Mouse (Mus musculus): ENCODE data around the gene Pif1. TPM values are rescaled to one million over a fixed set of nuclear protein-coding genes. Genes with fewer than 3 reads are reported as not detected.
A peak's percentile ranks its signal among the peaks of the same experiment; 100 is the strongest.

The Pif1 gene
- polyA plus RNA-seq, 1 experiment from 2014 or later: 18.4 TPM

DNA sequence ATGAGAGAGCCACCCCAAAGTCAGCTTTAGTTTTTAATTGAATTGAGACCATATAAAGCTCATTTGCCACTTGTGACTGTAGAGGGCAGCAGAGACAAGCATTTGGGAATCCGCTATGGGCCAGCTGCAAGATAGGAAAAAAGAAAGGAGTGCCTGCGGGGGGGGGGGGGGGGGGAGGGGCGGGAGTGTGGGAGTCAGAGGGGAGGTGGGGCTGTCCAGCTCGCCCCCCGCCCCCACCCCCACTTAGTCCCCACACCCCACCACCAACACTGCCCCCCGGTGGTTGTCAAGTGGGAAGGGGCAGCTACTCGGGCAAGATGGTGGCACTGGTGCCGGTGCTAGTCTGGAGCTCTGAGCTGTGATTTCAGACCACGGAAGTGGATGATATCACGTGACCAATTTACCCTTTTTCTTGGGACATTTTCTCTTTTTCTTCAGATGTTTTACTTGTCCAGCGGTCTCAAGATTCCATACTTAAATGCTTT is 11.8 kb downstream of the Pif1 start:
- 37% methylated on average over 9 of the region's 11 CpGs for WGBS
- Histone ChIP-seq H3K27ac (ENCODE audit: low read depth) (no peak overlapping the region), H3K36me3 (ENCODE audit: insufficient read depth) (peaks cover 21% of the 10 kb centered on the region), H3K9ac (no peak overlapping the region), H3K4me3 (ENCODE audit: low read depth, low read length) (peak overlapping the region; percentile 18), H3K4me1 (ENCODE audit: insufficient read depth) (no peaks in the 10 kb centered on the region), H3K27me3 (ENCODE audit: insufficient read depth, low read length) (no peaks in the 10 kb centered on the region), H3K9me3 (ENCODE audit: low read depth, low read length) (no peaks in the 10 kb centered on the region), H3K4me2 (peak overlapping the region; percentile 40)
- DNase-seq (peak; percentile 89), ATAC-seq (ENCODE audit: insufficient read depth) (no peak)
- peak; percentile 59 for TF ChIP-seq CTCF (IDR thresholded peaks at IDR 0.05; ENCODE audit: low read depth)

DNA sequence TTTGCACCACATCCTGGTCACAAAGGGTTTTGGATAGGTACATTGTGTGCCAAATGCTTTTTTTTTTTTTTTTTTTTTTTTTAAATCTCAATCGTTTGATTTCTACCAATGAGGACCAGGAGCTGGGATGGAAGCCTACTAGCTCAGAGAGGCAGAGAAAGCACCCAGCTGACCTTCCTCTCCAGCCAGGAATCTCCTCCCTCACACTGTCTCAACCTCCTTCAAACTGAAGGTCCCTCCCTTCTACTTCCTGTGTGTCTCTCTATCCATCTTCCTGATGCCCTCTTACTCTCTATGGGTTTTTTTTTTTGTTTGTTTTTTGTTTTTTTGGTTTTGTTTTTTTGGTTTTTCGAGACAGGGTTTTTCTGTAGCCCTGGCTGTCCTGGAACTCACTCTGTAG is 14.0 kb downstream of the Pif1 start:
- H3K36me3 ChIP-seq (ENCODE audit: insufficient read depth): peaks cover under 1% of the 10 kb centered on the region; the same call in 1 of the 2 replicates
- WGBS: 71% methylated on average over 2 of the region's 2 CpGs

DNA sequence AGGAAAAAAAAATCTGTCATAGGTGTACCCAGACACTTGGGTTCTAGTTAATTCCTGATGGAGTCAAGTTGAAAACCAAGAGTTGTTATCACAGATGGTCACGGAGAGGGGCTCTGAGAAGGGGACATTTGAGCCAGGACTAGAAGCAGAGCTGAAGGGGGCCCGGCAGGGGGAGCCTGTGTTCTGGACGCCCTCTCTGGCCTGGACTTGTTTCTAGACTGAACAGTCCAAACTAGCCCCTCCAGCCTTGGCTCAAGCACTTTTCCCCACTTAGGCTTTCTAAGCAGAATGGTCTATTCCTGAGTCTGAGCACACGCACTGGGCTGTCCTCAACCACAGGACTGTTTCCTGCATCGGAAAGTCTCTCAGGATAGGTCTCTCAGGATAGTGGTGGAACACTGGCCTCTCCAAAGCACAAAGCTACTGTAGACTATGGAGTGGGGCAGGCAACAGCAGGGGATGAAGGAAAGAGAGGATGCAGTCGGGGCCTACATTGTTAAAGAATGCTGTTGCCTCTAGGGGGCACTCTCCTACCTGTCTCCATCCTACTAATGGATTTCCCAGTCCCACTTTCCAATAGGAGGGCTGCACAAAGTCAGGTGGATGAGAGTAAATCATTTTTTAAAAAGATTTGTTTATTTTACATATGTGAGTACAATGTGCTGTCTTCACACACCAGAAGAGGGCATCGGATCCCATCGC is 16.6 kb downstream of the Pif1 start:
- TF ChIP-seq CTCF (IDR thresholded peaks at IDR 0.05; ENCODE audit: low read depth): peak; percentile 55
- no peaks in the 10 kb centered on the region for H3K27me3 ChIP-seq (ENCODE audit: insufficient read depth, low read length)
- 49% methylated on average over 8 of the region's 8 CpGs for WGBS
- no peak overlapping the region for H3K4me3 ChIP-seq (ENCODE audit: low read depth, low read length)
- H3K9me3 ChIP-seq (ENCODE audit: low read depth, low read length): no peaks in the 10 kb centered on the region
- no peak overlapping the region for H3K9ac ChIP-seq
- no peak overlapping the region for H3K27ac ChIP-seq (ENCODE audit: low read depth)
- peak; percentile 44 for DNase-seq
- no peak overlapping the region for H3K4me2 ChIP-seq
- ATAC-seq (ENCODE audit: insufficient read depth): no peak
- H3K4me1 ChIP-seq (ENCODE audit: insufficient read depth): no peaks in the 10 kb centered on the region
- no peaks in the 10 kb centered on the region for H3K36me3 ChIP-seq (ENCODE audit: insufficient read depth)

More for the DNA sequence above, 14.0 kb downstream of the Pif1 start:
- no peak overlapping the region for H3K9ac ChIP-seq
- ATAC-seq (ENCODE audit: insufficient read depth) (no peak), DNase-seq (no peak)
- no peak overlapping the region for H3K4me3 ChIP-seq (ENCODE audit: low read depth, low read length)
- H3K4me2 ChIP-seq: no peak overlapping the region
- no peaks in the 10 kb centered on the region for H3K27me3 ChIP-seq (ENCODE audit: insufficient read depth, low read length)
- no peak for TF ChIP-seq CTCF (IDR thresholded peaks at IDR 0.05; ENCODE audit: low read depth)
- no peaks in the 10 kb centered on the region for H3K9me3 ChIP-seq (ENCODE audit: low read depth, low read length)
- H3K27ac ChIP-seq (ENCODE audit: low read depth): no peak overlapping the region
- no peaks in the 10 kb centered on the region for H3K4me1 ChIP-seq (ENCODE audit: insufficient read depth)

DNA sequence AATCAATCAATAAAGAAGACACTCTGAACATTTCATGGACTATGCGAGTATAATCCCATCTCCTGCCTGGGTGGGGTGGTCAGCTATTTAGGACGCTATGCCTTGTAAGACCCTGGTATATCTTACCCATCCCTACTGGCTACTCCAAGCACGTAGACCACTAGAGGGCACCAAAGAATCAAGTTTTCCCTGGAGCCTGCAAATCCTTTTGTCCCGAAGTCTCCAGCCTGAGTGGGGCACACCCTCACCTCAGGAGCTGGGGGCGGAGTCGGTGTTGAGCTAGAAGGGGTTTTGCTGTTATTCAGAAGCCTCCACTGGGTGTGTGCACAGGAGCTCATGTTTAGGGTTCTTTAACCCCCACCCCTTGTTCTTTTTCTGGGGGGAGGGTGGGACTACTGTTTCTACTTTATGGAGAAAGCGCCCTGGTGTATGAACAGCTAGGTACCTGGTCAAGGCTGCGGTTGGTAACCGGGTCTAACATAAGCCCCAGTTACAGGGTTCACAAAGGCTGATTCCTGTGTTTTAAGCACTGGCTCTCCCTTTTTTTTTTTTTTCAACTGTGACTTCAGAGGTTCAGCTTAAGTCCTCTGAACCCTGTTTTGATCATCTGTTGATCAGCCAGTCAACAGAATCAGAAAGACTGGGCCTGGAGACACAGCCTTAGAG is 18.6 kb downstream of the Pif1 start:
- Histone ChIP-seq H3K4me3 (ENCODE audit: low read depth, low read length) (peak overlapping the region; percentile 2; the same call in 1 of the 2 replicates), H3K36me3 (ENCODE audit: insufficient read depth) (no peaks in the 10 kb centered on the region), H3K9ac (no peak overlapping the region), H3K27me3 (ENCODE audit: insufficient read depth, low read length) (no peaks in the 10 kb centered on the region), H3K9me3 (ENCODE audit: low read depth, low read length) (no peaks in the 10 kb centered on the region), H3K4me2 (peak overlapping the region; percentile 46), H3K4me1 (ENCODE audit: insufficient read depth) (no peaks in the 10 kb centered on the region), H3K27ac (ENCODE audit: low read depth) (peak overlapping the region; percentile 1; the same call in 1 of the 2 replicates)
- 9% methylated on average over 9 of the region's 9 CpGs for WGBS
- ATAC-seq (ENCODE audit: insufficient read depth) (peak; percentile 81), DNase-seq (peak; percentile 98)
- peak; percentile 90 for TF ChIP-seq CTCF (IDR thresholded peaks at IDR 0.05; ENCODE audit: low read depth)

DNA sequence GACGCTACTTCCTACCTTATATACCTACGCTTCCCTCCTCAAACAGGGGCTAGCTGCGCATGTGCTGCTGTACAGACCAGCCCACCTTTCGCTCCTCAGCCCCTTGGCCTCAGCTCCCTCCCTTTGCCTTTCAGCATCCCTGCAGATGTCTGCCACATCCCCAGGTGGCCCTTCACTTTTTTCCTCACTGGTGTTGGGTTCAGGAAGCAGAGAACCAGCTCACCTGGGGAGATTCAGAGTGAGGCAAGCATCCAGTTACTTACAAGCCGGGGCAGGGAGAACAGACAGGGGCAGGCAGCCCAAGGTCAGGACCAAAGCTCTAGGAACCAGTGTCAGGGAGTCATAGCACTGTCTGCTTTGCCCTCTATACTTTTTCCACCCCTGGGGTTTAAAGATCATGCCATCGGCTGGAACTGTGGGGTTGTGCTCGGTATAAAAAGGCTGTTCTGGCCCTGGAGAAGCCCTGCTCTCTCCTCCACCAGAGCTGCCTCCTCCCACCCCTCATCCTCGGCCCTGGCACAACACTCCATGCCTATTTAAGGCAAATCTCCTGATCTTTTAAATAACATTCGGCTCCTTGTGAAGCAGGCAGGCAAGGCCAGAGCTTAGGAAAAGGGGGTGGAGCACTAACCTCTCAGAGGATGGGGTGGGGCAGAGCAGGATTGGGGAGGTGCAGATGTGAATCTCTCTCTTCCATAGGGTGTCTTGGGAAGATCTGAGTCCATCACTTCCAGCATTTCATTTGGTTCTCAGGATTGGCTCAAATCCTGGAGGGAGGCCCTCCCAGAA is 19.6 kb downstream of the Pif1 start:
- H3K36me3 ChIP-seq (ENCODE audit: insufficient read depth): no peaks in the 10 kb centered on the region
- H3K9ac ChIP-seq: no peak overlapping the region
- no peak for TF ChIP-seq CTCF (IDR thresholded peaks at IDR 0.05; ENCODE audit: low read depth)
- H3K27me3 ChIP-seq (ENCODE audit: insufficient read depth, low read length): no peaks in the 10 kb centered on the region
- WGBS: 40% methylated on average over 9 of the region's 9 CpGs
- DNase-seq (no peak), ATAC-seq (ENCODE audit: insufficient read depth) (peak; percentile 39; the same call in 1 of the 2 replicates)
- no peak overlapping the region for H3K4me3 ChIP-seq (ENCODE audit: low read depth, low read length)
- H3K27ac ChIP-seq (ENCODE audit: low read depth): peak overlapping the region; percentile 1; the same call in 1 of the 2 replicates
- no peak overlapping the region for H3K4me2 ChIP-seq
- H3K4me1 ChIP-seq (ENCODE audit: insufficient read depth): no peaks in the 10 kb centered on the region
- no peaks in the 10 kb centered on the region for H3K9me3 ChIP-seq (ENCODE audit: low read depth, low read length)

DNA sequence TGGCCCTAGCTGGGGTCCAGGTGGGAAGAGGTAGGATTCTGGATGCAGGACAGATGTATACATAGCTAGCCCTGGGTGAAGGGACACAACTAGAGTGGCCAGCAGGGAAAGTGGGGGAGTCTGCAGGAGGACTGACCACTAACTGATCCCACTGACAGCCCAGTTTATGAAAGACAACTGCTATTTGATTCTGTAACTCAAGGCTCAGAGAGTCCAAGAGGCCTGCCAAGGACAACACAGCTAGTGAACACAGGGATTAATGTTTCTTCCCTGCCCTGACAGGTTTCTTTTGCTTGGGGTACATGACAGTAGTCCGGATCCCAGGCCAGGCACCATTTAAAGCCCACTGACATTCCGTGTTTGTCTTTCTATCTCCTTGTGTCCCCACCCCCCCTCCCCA is 20.2 kb downstream of the Pif1 start:
- H3K27me3 ChIP-seq (ENCODE audit: insufficient read depth, low read length): no peaks in the 10 kb centered on the region
- 40% methylated on average over 2 of the region's 2 CpGs for WGBS
- no peak overlapping the region for H3K4me3 ChIP-seq (ENCODE audit: low read depth, low read length)
- ATAC-seq (ENCODE audit: insufficient read depth) (no peak), DNase-seq (no peak)
- TF ChIP-seq CTCF (IDR thresholded peaks at IDR 0.05; ENCODE audit: low read depth): no peak
- H3K4me2 ChIP-seq: no peak overlapping the region
- no peak overlapping the region for H3K9ac ChIP-seq
- no peaks in the 10 kb centered on the region for H3K36me3 ChIP-seq (ENCODE audit: insufficient read depth)
- H3K27ac ChIP-seq (ENCODE audit: low read depth): 0 out of 2 replicates have a peak overlapping the region, but pooled peaks have one; percentile 13
- no peaks in the 10 kb centered on the region for H3K9me3 ChIP-seq (ENCODE audit: low read depth, low read length)
- H3K4me1 ChIP-seq (ENCODE audit: insufficient read depth): no peaks in the 10 kb centered on the region

All from lung, embryonic 14.5 days (tissue).